Mouse (Mus musculus) midbrain, embryonic 16.5 days (tissue): ENCODE measurements at regions not wholly inside any gene's neighbourhood (a gene's known extent, or its start where the extent isn't known, plus 50 kb on each side); places are given as distances from the start of the nearest gene placed in this dataset.
"Not testable (repeated sequence)": the region's sequence is repeated elsewhere in the genome, so short reads cannot be mapped to it uniquely, and the experiment has no call there.

Experiments used
- ATAC-seq: fragments of 200-750 bp; cut with Nextera tagmentation; 2 replicates; pipeline ENCODE4 v1.8.0; 2017; ENCODE audit warnings: moderate TSS enrichment
- H3K27ac ChIP-seq: fragments of 300-500 bp; sonication (generic); 2 replicates; pipeline ENCODE4 v1.5.1; 2014; ENCODE audit warnings: mild to moderate bottlenecking, low read length, mixed read lengths
- H3K27me3 ChIP-seq: fragments of 300-500 bp; sonication (generic); 2 replicates; pipeline ENCODE4 v1.6.1; 2014; ENCODE audit warnings: low read depth, low read length, mixed read lengths; ENCODE audit not compliant: control insufficient read depth, insufficient read depth
- H3K36me3 ChIP-seq: fragments of 300-500 bp; sonication (generic); 2 replicates; pipeline ENCODE4 v1.6.1; 2014; ENCODE audit warnings: mild to moderate bottlenecking, low read length, moderate library complexity, mixed read lengths; ENCODE audit not compliant: control insufficient read depth, insufficient read depth
- H3K4me1 ChIP-seq: fragments of 300-500 bp; sonication (generic); 2 replicates; pipeline ENCODE4 v1.6.1; 2014; ENCODE audit warnings: mild to moderate bottlenecking, low read length, mixed read lengths; ENCODE audit not compliant: control insufficient read depth, insufficient read depth
- H3K4me2 ChIP-seq: fragments of 300-500 bp; sonication (generic); 2 replicates; pipeline ENCODE4 v1.6.1; 2014; ENCODE audit warnings: mild to moderate bottlenecking, low read length, mixed read lengths
- H3K4me3 ChIP-seq: fragments of 300-500 bp; sonication (generic); 2 replicates; pipeline ENCODE4 v1.5.1; 2014; ENCODE audit warnings: low read depth, mild to moderate bottlenecking, low read length, moderate library complexity, mixed read lengths
- H3K9ac ChIP-seq: fragments of 300-500 bp; sonication (generic); 2 replicates; pipeline ENCODE4 v1.6.1; 2014; ENCODE audit warnings: low read depth, low read length, mixed read lengths
- H3K9me3 ChIP-seq: fragments of 300-500 bp; sonication (generic); replicated peaks from 2 replicates; pipeline ENCODE4 v1.6.1; 2014; ENCODE audit warnings: mild to moderate bottlenecking, low read length, mixed read lengths; ENCODE audit not compliant: control insufficient read depth, poor library complexity, severe bottlenecking
- WGBS: fragments of 180-500 bp; shearing (Covaris S2); extraction: QIAGEN DNeasy Blood & Tissue Kit; methylation state at CpG from one replicate; pipeline ENCODE4 v1.1.7; 2014; 5-methylcytosine and 5-hydroxymethylcytosine counted together

DNA sequence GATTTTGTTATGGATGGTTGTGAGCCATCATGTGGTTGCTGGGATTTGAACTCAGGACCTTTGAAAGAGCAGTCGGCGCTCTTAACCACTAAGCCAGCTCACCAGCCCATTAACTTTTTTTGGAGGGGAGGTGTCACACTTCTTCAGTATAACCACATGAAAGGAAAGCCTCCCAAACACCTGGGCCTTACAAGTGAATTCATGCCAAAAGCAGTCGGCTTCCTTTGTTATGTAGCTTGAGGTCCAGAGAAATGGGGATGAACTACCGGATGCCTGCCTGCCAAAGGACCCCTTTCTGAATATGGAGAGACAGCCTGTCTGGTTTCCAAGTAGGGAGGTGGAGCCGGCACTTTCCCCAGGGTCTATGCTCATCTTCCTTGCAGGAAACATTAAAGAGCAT lies 80.6 kb upstream of the Fam174b start:
- 85% methylated on average over 5 of the region's 5 CpGs for WGBS
- Histone ChIP-seq H3K4me3 (no peak overlapping the region), H3K4me2 (no peak overlapping the region), H3K4me1 (peaks cover under 1% of the 10 kb centered on the region), H3K27ac (no peak overlapping the region), H3K27me3 (no peaks in the 10 kb centered on the region), H3K9me3 (no peaks in the 10 kb centered on the region), H3K9ac (no peak overlapping the region), H3K36me3 (no peaks in the 10 kb centered on the region)
- no peak for ATAC-seq

GRCm38 (mm10) chr7:73657283-73657682 lies 82.8 kb upstream of the Fam174b start:
- peaks cover 6% of the 10 kb centered on the region for H3K4me1 ChIP-seq
- ATAC-seq, result no peak
- no peak overlapping the region for H3K27ac ChIP-seq
- no peaks in the 10 kb centered on the region for H3K9me3 ChIP-seq
- no peaks in the 10 kb centered on the region for H3K27me3 ChIP-seq
- H3K36me3 ChIP-seq, result no peaks in the 10 kb centered on the region
- no peak overlapping the region for H3K4me3 ChIP-seq
- H3K9ac ChIP-seq, result no peak overlapping the region
- 70% methylated on average over 7 of the region's 7 CpGs for WGBS
- no peak overlapping the region for H3K4me2 ChIP-seq

- not testable (repeated sequence) for H3K4me2 ChIP-seq, H3K4me1 ChIP-seq, ATAC-seq, H3K27me3 ChIP-seq, H3K4me3 ChIP-seq, H3K9me3 ChIP-seq, H3K27ac ChIP-seq, H3K36me3 ChIP-seq, H3K9ac ChIP-seq
- 97% methylated on average over 16 of the region's 16 CpGs for WGBS
These were observed 83.7 kb upstream of the Fam174b start for GRCm38 (mm10) chr7:73656424-73656795.

- peak; percentile 79 for ATAC-seq
- Histone ChIP-seq H3K4me1 (peaks cover 6% of the 10 kb centered on the region), H3K36me3 (no peaks in the 10 kb centered on the region), H3K27me3 (no peaks in the 10 kb centered on the region), H3K4me2 (no peak overlapping the region), H3K4me3 (no peak overlapping the region), H3K9me3 (no peaks in the 10 kb centered on the region), H3K9ac (no peak overlapping the region), H3K27ac (no peak overlapping the region)
- 21% methylated on average over 5 of the region's 5 CpGs for WGBS
These were observed 84.2 kb upstream of the Fam174b start for GRCm38 (mm10) chr7:73655787-73656423.

DNA sequence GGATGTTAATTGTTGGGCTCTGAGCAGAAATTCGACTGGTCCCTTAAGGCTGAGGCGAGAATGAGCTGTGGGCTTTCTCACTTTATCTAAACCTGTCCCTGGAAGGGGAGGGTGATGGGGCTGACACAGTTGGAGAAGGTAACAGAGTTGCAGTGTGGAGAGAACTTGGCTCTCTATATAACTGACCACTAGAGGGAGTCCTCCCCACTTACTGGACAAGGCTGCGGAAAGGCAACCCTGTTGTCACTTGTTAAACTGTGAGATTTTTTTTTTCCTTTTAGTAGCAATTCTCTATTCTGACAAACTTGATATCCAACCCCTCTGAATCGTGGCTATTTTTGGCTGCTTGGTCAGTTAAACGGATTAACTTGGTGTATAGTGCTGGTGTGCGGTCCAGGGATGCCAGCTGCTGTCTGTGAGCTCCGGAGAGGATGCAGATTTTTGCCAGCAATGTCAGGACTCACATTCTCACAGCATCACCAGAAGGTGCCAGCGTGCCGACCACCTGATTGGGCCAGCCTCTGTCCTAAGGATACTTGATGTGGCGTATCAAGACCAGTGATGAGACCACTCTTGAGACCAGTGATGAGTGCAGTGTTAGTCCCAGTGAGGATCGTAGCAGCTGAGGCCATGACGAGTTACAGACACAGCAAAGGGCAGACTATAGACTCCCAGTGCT lies 85.8 kb upstream of the Fam174b start:
- Histone ChIP-seq H3K9me3 (no peaks in the 10 kb centered on the region), H3K4me2 (peak overlapping the region; percentile 36), H3K27me3 (no peaks in the 10 kb centered on the region), H3K27ac (no peak overlapping the region), H3K4me3 (no peak overlapping the region), H3K9ac (no peak overlapping the region), H3K4me1 (peaks cover 6% of the 10 kb centered on the region), H3K36me3 (no peaks in the 10 kb centered on the region)
- ATAC-seq, result peak; percentile 69
- 21% methylated on average over 12 of the region's 12 CpGs for WGBS

- H3K36me3 ChIP-seq, result no peaks in the 10 kb centered on the region
- H3K9me3 ChIP-seq, result no peaks in the 10 kb centered on the region
- H3K4me2 ChIP-seq, result no peak overlapping the region
- H3K4me1 ChIP-seq, result peaks cover 6% of the 10 kb centered on the region
- ATAC-seq, result no peak
- H3K27ac ChIP-seq, result no peak overlapping the region
- no peak overlapping the region for H3K4me3 ChIP-seq
- WGBS, result 93% methylated on average over 6 of the region's 6 CpGs
- no peak overlapping the region for H3K9ac ChIP-seq
- no peaks in the 10 kb centered on the region for H3K27me3 ChIP-seq
These were observed 89.2 kb upstream of the Fam174b start for GRCm38 (mm10) chr7:73650909-73651308.

DNA sequence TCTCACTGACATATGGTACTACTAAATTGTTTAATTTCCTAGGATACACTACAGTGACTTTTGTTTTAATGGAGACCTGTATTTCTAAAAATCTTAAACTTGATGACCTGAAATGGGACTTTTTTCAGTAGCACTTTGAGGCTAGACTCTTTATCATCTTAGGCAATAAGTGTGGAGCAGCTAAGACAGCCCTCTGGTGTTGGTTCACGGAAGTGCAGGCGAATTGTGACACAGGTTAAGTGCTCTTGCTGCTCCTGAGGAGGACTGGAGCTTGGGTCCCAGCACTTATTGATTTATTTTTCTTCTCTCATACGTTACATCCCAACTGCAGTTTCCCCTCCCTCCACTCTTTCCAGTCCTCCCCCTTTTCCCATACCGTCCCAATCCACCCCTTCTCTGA lies 92.1 kb upstream of the Fam174b start:
- ATAC-seq, result no peak
- Histone ChIP-seq H3K9ac (no peak overlapping the region), H3K9me3 (no peaks in the 10 kb centered on the region), H3K4me1 (peaks cover 8% of the 10 kb centered on the region), H3K4me3 (no peak overlapping the region), H3K27me3 (no peaks in the 10 kb centered on the region), H3K27ac (no peak overlapping the region), H3K4me2 (no peak overlapping the region), H3K36me3 (no peaks in the 10 kb centered on the region)
- WGBS, result 35% methylated on average over 4 of the region's 4 CpGs

DNA sequence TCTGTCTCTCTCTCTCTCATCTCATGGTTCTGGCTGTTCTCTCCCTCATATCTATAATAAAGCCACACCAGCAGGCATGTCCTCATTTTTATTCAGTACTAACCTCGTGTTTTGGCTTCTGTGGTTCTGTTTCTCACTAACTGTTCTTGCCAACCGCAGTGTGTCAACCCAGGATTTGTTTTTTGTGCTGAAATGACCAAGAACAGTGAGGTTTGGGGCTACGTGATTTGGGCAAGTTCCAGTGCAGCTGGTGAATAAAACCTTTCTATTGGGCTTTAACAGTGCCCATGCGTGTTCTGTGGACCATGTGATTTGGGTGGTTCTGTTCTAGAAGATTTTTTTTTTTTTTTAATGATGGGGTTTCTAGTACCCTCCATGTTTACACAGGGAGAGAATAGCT lies 93.0 kb upstream of the Fam174b start:
- H3K9me3 ChIP-seq, result no peaks in the 10 kb centered on the region
- H3K9ac ChIP-seq, result no peak overlapping the region
- no peaks in the 10 kb centered on the region for H3K27me3 ChIP-seq
- H3K27ac ChIP-seq, result peak overlapping the region; percentile 40; the same call in 1 of the 2 replicates
- no peak overlapping the region for H3K4me3 ChIP-seq
- H3K4me1 ChIP-seq, result peaks cover 8% of the 10 kb centered on the region
- H3K36me3 ChIP-seq, result no peaks in the 10 kb centered on the region
- 49% methylated on average over 4 of the region's 4 CpGs for WGBS
- no peak for ATAC-seq
- H3K4me2 ChIP-seq, result no peak overlapping the region

DNA sequence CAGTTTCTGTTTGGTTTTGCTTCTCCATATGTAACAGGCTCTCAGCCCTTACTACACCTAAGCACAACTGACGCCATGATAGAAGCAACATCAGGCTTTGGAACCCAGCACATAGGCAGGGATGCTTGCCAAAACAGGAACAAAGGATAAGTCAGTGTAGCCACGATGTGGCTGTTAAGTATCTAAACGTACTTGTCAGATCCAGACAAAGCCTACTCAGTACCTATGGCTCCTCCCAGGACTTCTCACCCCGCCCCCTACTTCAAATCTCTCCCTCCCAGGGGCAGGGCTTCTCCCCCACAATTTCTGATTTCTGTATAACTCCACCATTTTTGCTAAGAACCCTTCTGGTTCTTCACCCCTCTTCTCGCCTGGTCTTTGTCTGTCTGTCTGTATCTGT lies 93.4 kb upstream of the Fam174b start:
- no peak overlapping the region for H3K9ac ChIP-seq
- no peaks in the 10 kb centered on the region for H3K36me3 ChIP-seq
- 45% methylated on average over 5 of the region's 5 CpGs for WGBS
- peak overlapping the region; percentile 40; the same call in 1 of the 2 replicates for H3K27ac ChIP-seq
- H3K4me3 ChIP-seq, result no peak overlapping the region
- no peak overlapping the region for H3K4me2 ChIP-seq
- peaks cover 8% of the 10 kb centered on the region for H3K4me1 ChIP-seq
- no peaks in the 10 kb centered on the region for H3K27me3 ChIP-seq
- no peaks in the 10 kb centered on the region for H3K9me3 ChIP-seq
- ATAC-seq, result peak; percentile 61
